Mouse (Mus musculus) thymus, postnatal 4 days (tissue): Measurements from ENCODE around the gene Oxct1.
A peak's percentile ranks its signal among the peaks of the same experiment; 100 is the strongest.

Experiments
- DNase-seq: peaks from one replicate; pipeline ENCODE4 v3.0.0; 2021

Oxct1 gene

DNA sequence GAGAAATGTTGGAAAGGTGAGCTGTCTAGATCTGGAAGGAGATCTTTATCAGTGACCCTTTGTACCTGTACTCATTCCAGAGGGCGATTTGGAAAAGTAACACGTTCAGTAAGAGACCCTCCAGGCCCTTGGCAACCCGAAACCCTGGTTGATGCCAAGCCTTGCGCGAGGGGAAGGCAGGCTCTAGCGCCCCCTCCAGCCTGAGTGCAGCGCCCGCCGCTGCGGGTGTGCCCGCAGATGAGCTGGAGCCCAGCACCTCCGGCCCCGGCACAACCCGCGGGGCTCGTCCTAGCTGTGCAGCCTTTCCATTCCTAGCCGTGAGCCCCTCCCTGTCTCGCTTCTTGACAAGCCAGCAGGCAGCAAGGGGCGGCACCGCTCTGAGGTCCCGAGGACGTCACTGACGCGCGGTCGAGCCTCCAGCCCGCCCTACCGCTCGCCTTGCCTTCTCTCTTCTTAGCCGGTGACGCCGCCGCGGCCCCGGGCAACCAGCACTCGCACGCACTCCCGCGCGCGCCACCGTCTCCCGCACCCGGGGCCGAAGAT, at the start of gene Oxct1:
Gene Oxct1, plus strand, starts transcription at position 153 of the 543 bp plus-strand sequence.
- DNase-seq = peak; percentile 87

GRCm38 (mm10) chr15:3978279-3978678, 47.9 kb upstream of the Oxct1 start:
- no peak for DNase-seq

DNA sequence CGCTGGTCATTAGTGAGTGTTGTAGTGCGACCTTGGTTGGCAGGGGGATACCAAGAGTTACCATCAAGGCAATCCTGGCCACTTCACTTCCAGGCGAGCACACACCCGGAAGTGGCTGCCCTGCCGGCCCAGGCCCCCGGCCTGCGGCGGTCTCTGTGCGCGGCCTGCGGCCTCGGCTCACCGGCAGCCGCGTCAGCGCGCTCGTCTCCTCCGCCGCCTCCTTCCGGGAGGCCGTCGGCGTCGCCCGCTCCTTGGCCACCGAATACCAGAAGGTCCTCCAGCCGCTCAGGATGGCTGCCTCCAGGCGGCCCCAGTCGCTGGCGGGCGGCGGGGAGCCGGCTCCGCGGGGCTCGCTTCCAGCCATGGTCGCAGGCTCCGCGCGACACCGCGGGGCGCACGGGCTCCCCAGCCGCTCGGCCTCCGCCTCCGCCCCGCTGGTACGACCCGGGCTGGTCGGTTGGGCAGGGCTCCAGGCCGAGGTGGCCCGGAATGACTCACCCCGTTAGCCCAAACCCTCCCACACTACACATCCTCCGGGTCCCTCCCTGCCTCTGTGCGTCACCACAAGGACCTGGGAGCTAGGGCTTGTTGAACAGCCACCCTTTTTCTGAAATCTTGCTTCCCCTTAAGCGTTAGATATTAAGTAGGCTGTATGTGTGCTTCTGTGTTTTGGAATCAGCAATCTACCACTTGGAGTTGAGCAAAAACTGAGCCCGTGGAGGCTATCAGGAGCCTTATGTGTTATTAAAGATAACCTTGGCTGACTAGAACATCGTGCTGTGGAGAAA, 46.9 kb upstream of the Oxct1 start, which contains the start of gene Fbxo4:
Gene Fbxo4, minus strand, starts transcription at position 513 of the 788 bp plus-strand sequence.
- peak; percentile 73 for DNase-seq

GRCm38 (mm10) chr15:3979871-3980270, 46.3 kb upstream of the Oxct1 start:
- DNase-seq = no peak

DNA sequence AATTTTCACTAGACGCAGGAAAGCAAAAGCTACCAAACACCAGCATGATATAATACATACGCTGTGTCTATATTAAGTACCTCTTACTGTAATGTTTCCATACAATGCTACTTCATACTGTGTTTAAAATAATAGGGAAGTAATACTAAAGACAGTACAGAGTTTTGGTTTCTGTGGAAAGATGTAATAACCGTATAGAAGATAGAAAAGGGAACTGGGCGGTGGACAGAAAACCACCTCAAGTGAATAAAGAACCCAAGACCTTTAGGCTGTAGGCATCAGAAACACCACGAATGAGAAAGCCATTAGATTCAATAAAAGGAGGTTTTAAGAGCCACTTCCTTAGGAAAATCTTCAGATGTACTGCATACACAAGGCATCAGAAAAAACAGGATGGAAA, 43.5 kb upstream of the Oxct1 start:
- no peak for DNase-seq

DNA sequence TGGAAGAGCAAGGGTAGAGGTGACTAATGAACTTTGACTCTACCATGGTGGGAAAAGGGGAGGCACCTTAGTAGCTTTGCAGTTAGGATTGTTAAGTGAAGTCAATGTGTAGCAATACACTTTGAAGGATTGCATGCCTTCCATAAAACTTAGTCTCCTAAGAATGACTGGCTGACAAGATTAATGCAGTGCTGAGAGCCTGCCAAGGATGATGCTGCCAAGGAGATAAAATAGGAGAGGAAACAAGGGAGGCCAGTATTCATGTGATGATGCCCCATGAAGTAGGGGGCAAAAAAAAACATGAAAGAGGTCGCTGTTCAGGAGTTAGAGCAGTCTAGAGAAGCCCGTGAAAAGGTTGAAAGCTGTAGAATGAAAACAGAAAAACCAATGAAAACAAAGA, 41.3 kb upstream of the Oxct1 start:
- no peak for DNase-seq

- peak; percentile 70 for DNase-seq
These were observed 38.2 kb upstream of the Oxct1 start for GRCm38 (mm10) chr15:3987981-3988380.

DNA sequence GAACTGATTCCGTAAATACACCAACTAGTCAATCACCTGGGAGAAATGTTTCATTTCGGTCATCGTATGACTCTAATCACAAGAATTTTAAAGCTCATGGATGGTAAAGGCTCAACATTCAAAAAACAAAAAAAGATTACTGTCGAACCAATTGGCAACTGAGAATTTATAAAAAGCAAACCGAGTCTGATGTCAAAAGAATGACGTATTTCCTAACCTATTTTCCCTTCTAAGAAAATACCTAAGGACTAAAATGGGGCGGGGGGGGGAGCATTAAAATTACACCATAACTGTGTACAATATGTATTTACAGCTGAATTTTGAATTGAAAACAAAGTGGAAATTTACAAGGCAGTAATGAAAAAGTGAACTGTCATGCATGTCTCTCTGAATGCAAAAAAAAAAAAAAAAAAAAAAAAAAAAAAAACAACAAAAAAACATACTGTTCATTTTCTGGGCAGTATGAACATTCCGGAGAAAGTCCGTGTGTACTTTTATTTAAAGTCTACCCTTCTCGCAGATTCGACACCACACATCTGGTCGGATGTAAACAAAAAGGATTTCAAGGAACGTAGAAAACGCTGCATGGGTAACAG, 31.2 kb upstream of the Oxct1 start:
- DNase-seq = no peak

GRCm38 (mm10) chr15:3995448-3996266, 30.5 kb upstream of the Oxct1 start, which contains the start of gene AW549877:
TSS of gene AW549877 (minus strand) at chr15:3995744.
- peak; percentile 97 for DNase-seq

- no peak for DNase-seq
These were observed 29.7 kb upstream of the Oxct1 start for GRCm38 (mm10) chr15:3996267-3997010.

DNA sequence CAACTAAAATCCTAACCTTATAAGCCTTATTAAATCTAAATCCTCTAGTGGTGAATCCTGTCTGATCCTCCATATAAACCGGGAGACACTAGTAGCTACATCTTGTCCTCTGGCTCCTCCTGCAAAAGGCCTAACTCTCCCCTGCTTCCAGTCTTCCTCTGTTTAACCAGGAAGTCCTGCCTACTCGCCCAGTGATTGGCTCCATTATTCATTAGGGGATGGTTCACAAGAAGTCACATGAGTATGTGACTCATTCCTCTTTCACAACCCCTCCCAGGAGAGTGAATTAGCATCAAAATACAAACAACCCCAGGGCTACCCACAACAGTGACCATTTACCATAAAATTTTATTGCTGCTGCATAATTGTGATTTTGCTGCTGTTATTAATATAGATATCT, 27.0 kb upstream of the Oxct1 start:
- DNase-seq = no peak

DNA sequence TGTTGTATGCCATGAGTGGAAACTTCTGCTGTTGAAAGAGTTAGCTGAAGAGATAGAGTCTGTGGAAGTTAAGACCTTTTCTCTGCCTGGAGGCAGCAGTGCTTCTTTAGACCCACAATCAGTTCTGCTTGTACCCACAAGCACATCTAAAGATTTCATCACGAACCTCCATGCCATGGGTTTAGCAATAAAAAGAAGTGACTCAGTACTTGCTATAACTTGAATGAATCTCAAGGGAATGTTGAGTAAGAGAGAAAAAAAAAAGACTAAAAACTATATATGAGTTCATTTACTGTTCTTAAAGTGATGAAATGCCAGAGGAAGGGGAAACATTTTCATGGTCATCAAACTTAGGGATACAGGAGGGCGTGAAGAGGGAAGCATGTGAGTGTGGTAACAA, 25.6 kb upstream of the Oxct1 start:
- no peak for DNase-seq

DNA sequence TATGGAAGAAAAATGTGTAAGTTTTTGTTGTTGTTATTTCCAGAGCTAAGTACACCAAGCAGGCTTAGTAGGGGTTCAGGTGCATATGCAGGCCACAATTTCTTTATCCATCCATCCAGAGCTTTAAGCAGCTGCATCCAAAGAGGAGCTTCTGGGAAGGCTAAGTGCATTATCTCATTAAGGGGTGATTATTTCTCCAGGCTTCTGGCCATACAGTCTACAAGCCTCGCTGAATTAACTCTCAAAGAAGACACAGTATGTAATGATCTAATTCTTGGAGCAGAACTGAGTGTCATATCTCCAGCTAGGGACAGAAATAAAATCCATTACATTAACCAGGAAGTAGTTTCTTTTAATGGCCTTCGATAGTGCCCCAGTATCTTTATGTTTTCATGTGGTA, 12.3 kb upstream of the Oxct1 start:
- no peak for DNase-seq

DNA sequence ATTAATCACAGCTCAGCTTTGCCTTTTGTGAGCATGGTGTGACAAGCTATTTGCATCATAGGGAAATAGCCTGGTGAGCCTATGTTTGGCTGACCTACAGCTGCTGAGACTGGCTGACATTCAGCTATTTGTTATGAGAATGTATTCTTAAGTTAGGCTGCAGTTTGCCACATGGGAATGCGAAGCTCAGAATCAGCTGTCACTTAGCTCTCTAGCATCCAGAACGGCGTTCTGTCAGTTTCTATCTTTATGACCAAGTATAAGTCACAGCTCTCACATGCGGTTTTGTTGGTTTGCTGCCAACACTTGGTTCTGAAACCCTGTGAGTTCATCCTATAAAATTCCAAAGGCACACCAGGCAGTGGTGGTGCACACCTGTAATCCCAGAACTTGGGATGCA, 5.5 kb upstream of the Oxct1 start:
- DNase-seq = no peak

DNA sequence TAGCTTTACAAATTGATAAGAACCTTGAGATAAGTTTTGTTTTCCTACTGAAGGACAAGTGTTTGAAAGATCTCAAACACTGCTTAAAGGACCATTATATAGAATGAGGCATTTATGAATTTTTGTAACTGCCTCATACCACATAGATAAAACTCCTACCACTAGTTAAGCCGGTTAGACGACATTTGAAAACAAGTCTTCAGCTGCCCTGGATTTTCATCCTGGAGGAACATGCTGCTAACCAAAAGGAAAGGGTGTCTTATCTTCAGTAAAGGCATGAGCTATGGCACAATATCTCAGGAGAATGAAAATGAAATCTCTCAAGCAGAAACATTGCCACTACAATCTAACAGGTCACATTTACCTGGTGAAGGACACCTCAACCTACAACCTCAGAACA, 2.4 kb upstream of the Oxct1 start:
- DNase-seq = no peak

DNA sequence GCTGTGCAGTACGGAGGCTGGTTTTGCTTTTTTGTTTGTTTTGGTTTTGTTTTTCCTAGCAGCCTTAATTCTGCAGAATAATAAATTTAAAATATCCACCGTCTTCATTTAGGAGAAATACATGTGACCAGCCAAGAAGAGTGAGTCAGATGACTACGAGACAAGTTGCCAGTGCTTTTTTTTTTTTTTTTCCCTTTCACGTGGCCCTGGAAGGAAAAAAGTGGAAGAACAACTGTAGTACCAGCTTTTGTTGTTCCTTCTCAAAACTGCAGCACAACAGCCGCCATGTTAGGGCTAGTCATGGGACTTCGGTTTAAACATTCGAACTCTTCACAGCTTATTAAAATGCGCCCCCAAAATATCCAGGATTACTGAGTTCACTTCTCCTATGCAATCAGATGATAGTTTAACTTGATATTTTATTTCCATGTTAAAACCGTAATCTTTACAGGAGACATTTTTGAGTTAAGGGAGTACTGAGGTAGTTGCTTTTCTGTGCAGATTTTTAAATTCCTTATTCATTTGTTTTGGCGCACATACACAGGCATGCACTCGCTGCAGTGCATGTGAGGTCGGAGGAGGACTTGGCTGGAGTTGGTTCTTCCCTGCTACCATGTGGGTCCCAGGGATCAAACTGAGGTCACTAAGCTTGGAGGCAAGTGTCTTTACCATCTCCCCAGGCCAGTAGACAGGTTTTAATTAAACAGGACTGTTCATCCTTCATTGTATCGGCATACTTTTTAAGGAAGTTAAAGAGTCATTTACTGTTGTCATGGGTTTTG, 1.3 kb upstream of the Oxct1 start:
- no peak for DNase-seq

DNA sequence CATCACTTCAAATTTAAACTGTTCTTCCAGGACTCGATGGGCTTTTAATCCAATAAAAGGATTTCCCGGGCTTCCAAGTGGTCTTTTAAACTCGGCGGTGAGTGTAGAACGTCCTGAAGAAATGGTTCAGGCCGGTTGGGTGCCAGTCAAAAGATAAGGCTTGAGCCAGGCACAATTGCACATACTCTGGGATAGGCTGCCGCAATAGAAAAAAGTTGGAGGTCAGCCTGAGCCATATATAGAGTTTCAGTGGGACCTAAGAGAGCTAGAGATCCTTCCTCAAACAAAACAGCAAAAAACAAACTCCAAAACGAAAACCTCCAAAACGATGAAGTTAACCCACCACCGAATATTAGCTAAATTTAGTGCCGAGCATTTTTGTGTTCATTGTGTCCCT, 677 bp upstream of the Oxct1 start:
- no peak for DNase-seq

DNA sequence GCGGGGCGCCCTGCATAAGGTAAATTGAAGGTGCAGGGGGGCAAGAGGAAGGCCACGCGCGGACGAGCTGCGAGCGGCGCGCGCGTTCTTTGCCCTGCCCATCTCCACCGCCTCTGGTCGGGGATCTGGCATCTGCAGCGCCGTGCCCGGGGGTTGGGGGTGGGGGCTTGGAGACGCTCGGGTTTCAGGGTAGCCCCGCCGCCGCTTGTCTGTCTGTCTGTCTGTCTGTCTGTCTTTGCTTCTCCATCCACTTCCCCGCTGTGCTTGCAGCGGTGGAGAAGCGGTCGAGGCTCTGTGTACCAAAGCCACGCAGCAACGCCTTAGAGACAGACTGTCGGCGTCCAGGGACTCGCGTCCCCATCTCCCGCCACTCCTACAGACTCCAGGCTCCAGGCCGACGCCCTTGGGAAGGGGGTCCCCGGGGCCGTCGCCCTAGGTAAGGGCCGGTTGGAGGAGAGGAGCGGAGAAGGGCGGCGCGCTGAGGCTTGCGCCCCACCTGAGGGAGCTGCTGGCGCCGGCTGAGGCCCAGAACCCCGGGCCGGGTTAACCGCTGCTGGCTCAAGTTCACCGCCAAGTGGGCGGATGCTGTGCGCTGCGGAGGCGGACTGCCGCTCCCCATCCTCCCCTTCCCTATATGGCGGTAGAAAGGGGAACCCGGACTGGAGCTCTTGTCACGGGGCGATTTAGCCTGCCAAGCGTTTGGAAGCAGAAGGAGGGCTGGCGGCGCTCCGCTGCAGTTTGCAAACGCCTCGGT, 825 bp downstream of the Oxct1 start:
- peak; percentile 73 for DNase-seq

GRCm38 (mm10) chr15:4027671-4028410, 1.7 kb downstream of the Oxct1 start:
- no peak for DNase-seq

- no peak for DNase-seq
These were observed 2.2 kb downstream of the Oxct1 start for GRCm38 (mm10) chr15:4028411-4028700.

DNA sequence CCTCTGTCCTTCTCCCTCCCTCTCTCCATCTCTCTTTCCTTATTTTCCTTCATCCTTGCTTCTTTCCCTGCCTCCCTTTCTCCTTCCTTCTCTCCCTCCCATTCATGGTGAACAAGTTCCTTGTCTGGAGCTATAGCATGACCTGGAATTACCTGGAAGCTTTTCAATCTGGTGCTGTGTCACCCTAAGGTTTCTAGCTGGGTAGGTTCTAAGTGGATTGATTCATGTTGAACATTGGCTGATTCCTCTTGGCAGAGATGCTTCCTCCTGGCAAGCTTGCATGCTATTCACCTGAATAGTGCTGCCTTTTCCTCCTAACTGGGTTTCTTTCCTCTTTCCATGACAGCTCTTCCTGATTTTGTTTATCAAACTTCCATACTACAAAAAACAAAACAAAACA, 2.8 kb downstream of the Oxct1 start:
- no peak for DNase-seq
